Mouse (Mus musculus) heart, adult 2 months (tissue): ENCODE results near the gene Eef2.

Experiments
- CTCF ChIP-seq: fragments of 200-600 bp; IDR thresholded peaks from 2 replicates; pipeline ENCODE4 v1.8.1; 2022; ENCODE audit warnings: antibody characterized with exemption, mild to moderate bottlenecking, moderate library complexity
- EP300 ChIP-seq: fragments of 200-500 bp; IDR thresholded peaks from 2 replicates; pipeline ENCODE4 v1.6.1; 2011; ENCODE audit warnings: low read depth, low read length, control low read depth; ENCODE audit not compliant: insufficient read depth

DNA sequence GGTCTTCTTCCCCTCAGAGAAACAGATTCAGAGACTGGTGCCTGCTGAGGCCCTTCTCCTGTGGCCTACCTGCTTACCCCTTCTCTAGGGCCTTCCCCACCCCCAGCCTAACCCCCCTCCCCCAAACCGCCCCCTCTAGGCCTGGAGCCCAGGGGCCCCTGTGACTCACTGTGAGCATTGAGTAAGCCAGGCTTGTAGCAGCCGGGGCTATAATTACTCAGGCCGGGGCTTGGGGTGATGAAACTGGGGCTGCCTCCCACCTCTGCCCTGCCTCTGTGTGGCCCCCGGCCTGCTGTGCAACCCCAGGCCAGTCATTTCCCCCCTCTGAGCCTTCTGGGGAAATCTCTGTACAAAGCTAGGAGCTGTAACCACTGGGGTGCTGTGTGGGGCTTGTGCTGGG, 30.1 kb upstream of the Eef2 start:
- TF ChIP-seq CTCF = no peak
- no peak for TF ChIP-seq EP300
